Mouse (Mus musculus): ENCODE data around the gene Cdk11b. TPM values are rescaled to one million over a fixed set of nuclear protein-coding genes. Genes with fewer than 3 reads are reported as not detected.
"Not testable (repeated sequence)": the region's sequence is repeated elsewhere in the genome, so short reads cannot be mapped to it uniquely, and the experiment has no call there.

The Cdk11b gene
- polyA plus RNA-seq, 1 experiment from 2014 or later: 84.0 TPM

DNA sequence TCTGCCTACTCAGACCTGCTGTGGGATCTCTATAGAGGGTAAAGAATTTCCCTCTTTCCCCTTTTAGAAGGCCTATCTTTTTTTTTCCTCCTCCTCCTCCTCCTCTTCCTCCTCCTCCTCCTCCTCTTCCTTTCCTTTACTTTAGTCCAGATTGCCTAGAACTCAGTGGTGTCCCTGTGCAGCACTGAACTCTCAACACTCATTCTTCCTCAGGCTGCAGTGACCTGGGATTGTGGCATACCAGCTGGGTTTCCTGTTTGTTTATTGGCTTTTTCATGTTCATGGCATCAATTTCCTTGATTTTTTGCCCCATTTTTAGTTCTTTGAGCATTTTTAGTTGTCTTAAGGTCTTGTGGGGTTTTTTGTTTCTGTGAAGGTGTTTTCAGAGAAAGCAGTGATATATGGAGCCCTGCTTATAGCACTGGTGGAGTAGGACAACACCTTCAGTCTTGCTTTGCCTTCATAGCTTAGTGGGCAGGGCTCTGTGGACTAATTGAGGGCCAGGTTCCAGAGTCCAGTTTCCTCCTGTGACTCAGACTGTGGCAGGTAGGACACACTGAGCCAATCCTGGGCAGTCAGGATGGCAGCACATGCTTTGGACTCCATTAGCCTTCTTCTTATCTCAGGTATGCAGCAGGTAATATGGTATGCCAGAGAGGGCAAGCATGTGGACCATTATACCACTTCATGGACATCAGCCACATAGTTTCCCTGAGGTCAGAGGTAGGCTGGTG lies 11.3 kb downstream of the Cdk11b start:
- H3K4me2 ChIP-seq (ENCODE audit: low read depth, low read length, severe bottlenecking): no peak overlapping the region
- H3K27ac ChIP-seq (ENCODE audit: low read depth, low read length): no peak overlapping the region
- no peak overlapping the region for H3K9ac ChIP-seq (ENCODE audit: low read length)
- no peaks in the 10 kb centered on the region for H3K27me3 ChIP-seq (ENCODE audit: control insufficient read depth, insufficient read depth, low read length)
- H3K9me3 ChIP-seq (ENCODE audit: control insufficient read depth, low read length): no peaks in the 10 kb centered on the region
- H3K4me1 ChIP-seq (replicated peaks; ENCODE audit: control insufficient read depth, insufficient read depth, low read length): no peaks in the 10 kb centered on the region
- peaks cover 14% of the 10 kb centered on the region; the same call in 1 of the 2 replicates for H3K36me3 ChIP-seq (ENCODE audit: control insufficient read depth, insufficient read depth, low read length)
- ATAC-seq (replicated peaks; ENCODE audit: low FRiP score): no peak
- no peak overlapping the region for H3K4me3 ChIP-seq (ENCODE audit: low read depth, low read length)
- DNase-seq (ENCODE audit: low spot score): no peak

DNA sequence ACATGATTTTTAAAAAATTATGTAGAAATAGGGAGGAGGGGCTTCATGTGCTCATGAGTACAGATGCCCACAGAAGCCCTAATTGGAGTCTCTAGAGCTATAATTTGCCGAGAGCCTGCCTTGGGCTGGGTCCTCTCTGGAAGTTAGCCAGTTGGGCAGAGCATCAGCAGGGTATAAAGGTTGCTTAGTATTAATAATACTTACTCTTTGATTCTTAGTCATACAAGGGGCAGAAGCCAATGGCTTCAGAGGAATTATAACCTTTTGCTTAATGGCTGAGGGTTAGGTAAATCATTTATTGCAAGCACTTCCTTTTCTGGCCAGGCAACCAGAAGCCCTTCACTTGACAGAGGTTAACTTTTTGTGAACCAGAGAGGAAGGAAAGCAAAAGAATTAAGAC lies 18.9 kb downstream of the Cdk11b start:
- no peaks in the 10 kb centered on the region for H3K4me1 ChIP-seq (replicated peaks; ENCODE audit: control insufficient read depth, insufficient read depth, low read length)

DNA sequence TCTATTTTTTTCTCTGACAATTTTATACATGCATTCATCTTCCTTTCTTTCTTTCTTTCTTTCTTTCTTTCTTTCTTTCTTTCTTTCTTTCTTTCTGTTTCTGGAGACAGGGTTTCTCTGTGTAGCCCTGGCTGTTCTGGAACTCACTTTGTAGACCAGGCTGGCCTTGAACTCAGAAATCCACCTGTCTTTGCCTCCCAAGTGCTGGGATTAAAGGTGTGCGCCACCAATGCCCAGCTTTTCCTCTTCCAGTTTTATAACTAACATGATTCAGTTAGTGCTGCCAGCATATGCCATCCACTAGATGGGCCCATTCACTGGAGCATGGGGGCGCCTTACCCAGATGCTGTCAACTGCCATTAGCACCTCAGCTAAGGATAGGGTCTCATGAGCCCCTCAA lies 20.7 kb downstream of the Cdk11b start, which contains the start of gene Gm10563:
TSS of gene Gm10563 (minus strand) at position 101 of the 400 bp plus-strand sequence.
- H3K9ac ChIP-seq (ENCODE audit: low read length); H3K27ac ChIP-seq (ENCODE audit: low read depth, low read length); DNase-seq (ENCODE audit: low spot score); H3K4me2 ChIP-seq (ENCODE audit: low read depth, low read length, severe bottlenecking); ATAC-seq (replicated peaks; ENCODE audit: low FRiP score); H3K27me3 ChIP-seq (ENCODE audit: control insufficient read depth, insufficient read depth, low read length); H3K4me1 ChIP-seq (replicated peaks; ENCODE audit: control insufficient read depth, insufficient read depth, low read length); H3K9me3 ChIP-seq (ENCODE audit: control insufficient read depth, low read length); H3K4me3 ChIP-seq (ENCODE audit: low read depth, low read length): not testable (repeated sequence)
- H3K36me3 ChIP-seq (ENCODE audit: control insufficient read depth, insufficient read depth, low read length): peaks cover 18% of the 10 kb centered on the region
- WGBS: 94% methylated on average over 2 of the region's 2 CpGs

More for the DNA sequence above, 18.9 kb downstream of the Cdk11b start:
- 96% methylated on average over 1 of the region's 1 CpGs for WGBS
- ATAC-seq (replicated peaks; ENCODE audit: low FRiP score) (no peak), DNase-seq (ENCODE audit: low spot score) (no peak)
- Histone ChIP-seq H3K4me2 (ENCODE audit: low read depth, low read length, severe bottlenecking) (no peak overlapping the region), H3K9me3 (ENCODE audit: control insufficient read depth, low read length) (no peaks in the 10 kb centered on the region), H3K36me3 (ENCODE audit: control insufficient read depth, insufficient read depth, low read length) (peaks cover 16% of the 10 kb centered on the region), H3K4me3 (ENCODE audit: low read depth, low read length) (no peak overlapping the region), H3K27ac (ENCODE audit: low read depth, low read length) (no peak overlapping the region), H3K27me3 (ENCODE audit: control insufficient read depth, insufficient read depth, low read length) (no peaks in the 10 kb centered on the region), H3K9ac (ENCODE audit: low read length) (no peak overlapping the region)

- Histone ChIP-seq H3K9me3 (ENCODE audit: control insufficient read depth, low read length) (no peaks in the 10 kb centered on the region), H3K27ac (ENCODE audit: low read depth, low read length) (no peak overlapping the region), H3K36me3 (ENCODE audit: control insufficient read depth, insufficient read depth, low read length) (peaks cover 16% of the 10 kb centered on the region), H3K4me3 (ENCODE audit: low read depth, low read length) (no peak overlapping the region), H3K9ac (ENCODE audit: low read length) (no peak overlapping the region), H3K4me2 (ENCODE audit: low read depth, low read length, severe bottlenecking) (no peak overlapping the region), H3K4me1 (replicated peaks; ENCODE audit: control insufficient read depth, insufficient read depth, low read length) (no peaks in the 10 kb centered on the region), H3K27me3 (ENCODE audit: control insufficient read depth, insufficient read depth, low read length) (no peaks in the 10 kb centered on the region)
- WGBS: 94% methylated on average over 5 of the region's 5 CpGs
- DNase-seq (ENCODE audit: low spot score): no peak
- no peak for ATAC-seq (replicated peaks; ENCODE audit: low FRiP score)
These were observed 21.1 kb downstream of the Cdk11b start for GRCm38 (mm10) chr4:155645721-155646120.

- Histone ChIP-seq H3K4me1 (replicated peaks; ENCODE audit: control insufficient read depth, insufficient read depth, low read length) (peaks cover 12% of the 10 kb centered on the region), H3K9ac (ENCODE audit: low read length) (no peak overlapping the region), H3K36me3 (ENCODE audit: control insufficient read depth, insufficient read depth, low read length) (peaks cover 7% of the 10 kb centered on the region), H3K27ac (ENCODE audit: low read depth, low read length) (no peak overlapping the region), H3K4me3 (ENCODE audit: low read depth, low read length) (no peak overlapping the region), H3K9me3 (ENCODE audit: control insufficient read depth, low read length) (no peaks in the 10 kb centered on the region), H3K4me2 (ENCODE audit: low read depth, low read length, severe bottlenecking) (no peak overlapping the region), H3K27me3 (ENCODE audit: control insufficient read depth, insufficient read depth, low read length) (peaks cover 32% of the 10 kb centered on the region)
- ATAC-seq (replicated peaks; ENCODE audit: low FRiP score) (no peak), DNase-seq (ENCODE audit: low spot score) (no peak)
- WGBS: 92% methylated on average over 11 of the region's 11 CpGs
These were observed 24.7 kb downstream of the Cdk11b start for GRCm38 (mm10) chr4:155649355-155649754.

GRCm38 (mm10) chr4:155651553-155652269 lies 27.1 kb downstream of the Cdk11b start:
- H3K27me3 ChIP-seq (ENCODE audit: control insufficient read depth, insufficient read depth, low read length): peaks cover 50% of the 10 kb centered on the region
- peaks cover 7% of the 10 kb centered on the region for H3K36me3 ChIP-seq (ENCODE audit: control insufficient read depth, insufficient read depth, low read length)
- no peak overlapping the region for H3K4me3 ChIP-seq (ENCODE audit: low read depth, low read length)
- 65% methylated on average over 15 of the region's 15 CpGs for WGBS
- H3K9me3 ChIP-seq (ENCODE audit: control insufficient read depth, low read length): no peaks in the 10 kb centered on the region
- ATAC-seq (replicated peaks; ENCODE audit: low FRiP score): no peak
- H3K4me2 ChIP-seq (ENCODE audit: low read depth, low read length, severe bottlenecking): no peak overlapping the region
- no peak for DNase-seq (ENCODE audit: low spot score)
- no peak overlapping the region for H3K27ac ChIP-seq (ENCODE audit: low read depth, low read length)
- peaks cover 18% of the 10 kb centered on the region for H3K4me1 ChIP-seq (replicated peaks; ENCODE audit: control insufficient read depth, insufficient read depth, low read length)
- no peak overlapping the region for H3K9ac ChIP-seq (ENCODE audit: low read length)

DNA sequence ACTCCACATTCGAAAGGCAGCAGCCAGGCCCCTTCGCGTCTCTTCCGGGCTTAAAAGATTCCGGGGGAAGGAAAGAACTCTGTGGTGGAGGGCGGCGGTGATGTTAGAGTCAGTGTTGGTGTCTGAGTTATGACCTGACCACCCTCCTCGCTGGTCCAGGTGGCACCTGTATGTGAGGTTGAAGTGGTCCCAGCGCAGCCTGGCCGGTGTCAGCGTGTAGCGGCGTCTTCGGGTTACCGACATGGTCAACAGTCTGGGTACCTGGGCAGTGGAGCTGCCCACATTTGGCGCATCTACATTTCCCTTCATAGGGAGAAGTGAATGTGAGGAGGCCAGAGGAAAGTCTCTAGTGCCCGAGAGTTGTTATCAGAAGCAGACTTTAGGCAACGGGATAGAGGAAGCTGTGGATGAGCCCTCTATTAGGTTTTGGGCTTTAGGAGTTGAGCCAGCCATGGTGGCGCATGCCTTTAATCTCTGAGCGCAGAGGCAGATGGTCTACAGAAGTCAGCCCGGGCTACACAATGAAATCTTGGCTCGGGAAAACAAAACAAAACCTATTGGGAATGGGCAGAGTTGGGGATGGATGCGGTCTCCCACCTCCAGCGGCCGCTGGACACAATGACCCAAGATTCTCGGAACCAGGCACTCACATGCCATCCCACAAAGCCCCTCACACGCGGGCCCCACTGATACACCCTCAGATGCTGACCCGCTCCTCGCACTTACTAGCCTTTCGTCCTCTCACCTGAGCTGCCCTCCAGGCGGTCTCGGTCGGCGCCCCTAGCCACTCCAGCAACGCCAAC lies 27.8 kb downstream of the Cdk11b start:
- Histone ChIP-seq H3K36me3 (ENCODE audit: control insufficient read depth, insufficient read depth, low read length) (peaks cover 7% of the 10 kb centered on the region), H3K4me2 (ENCODE audit: low read depth, low read length, severe bottlenecking) (peak overlapping the region; percentile 59), H3K27ac (ENCODE audit: low read depth, low read length) (no peak overlapping the region), H3K9me3 (ENCODE audit: control insufficient read depth, low read length) (no peaks in the 10 kb centered on the region), H3K4me1 (replicated peaks; ENCODE audit: control insufficient read depth, insufficient read depth, low read length) (peaks cover 18% of the 10 kb centered on the region), H3K9ac (ENCODE audit: low read length) (peak overlapping the region; percentile 53), H3K27me3 (ENCODE audit: control insufficient read depth, insufficient read depth, low read length) (peaks cover 50% of the 10 kb centered on the region), H3K4me3 (ENCODE audit: low read depth, low read length) (peak overlapping the region; percentile 30)
- 19% methylated on average over 36 of the region's 36 CpGs for WGBS
- ATAC-seq (replicated peaks; ENCODE audit: low FRiP score) (0 out of 2 replicates have a peak, but pooled peaks have one; percentile 1), DNase-seq (ENCODE audit: low spot score) (no peak)

GRCm38 (mm10) chr4:155653086-155653450 lies 28.4 kb downstream of the Cdk11b start, which contains the start of gene Mmp23:
Gene Mmp23 (minus strand): TSS chr4:155653384.
- Histone ChIP-seq H3K4me1 (replicated peaks; ENCODE audit: control insufficient read depth, insufficient read depth, low read length) (peaks cover 18% of the 10 kb centered on the region), H3K9me3 (ENCODE audit: control insufficient read depth, low read length) (no peaks in the 10 kb centered on the region), H3K4me2 (ENCODE audit: low read depth, low read length, severe bottlenecking) (peak within 1 kb of the TSS; percentile 59), H3K9ac (ENCODE audit: low read length) (peak within 1 kb of the TSS; percentile 53), H3K27me3 (ENCODE audit: control insufficient read depth, insufficient read depth, low read length) (peaks cover 50% of the 10 kb centered on the region), H3K27ac (ENCODE audit: low read depth, low read length) (no peak within 1 kb of the TSS), H3K36me3 (ENCODE audit: control insufficient read depth, insufficient read depth, low read length) (peaks cover 7% of the 10 kb centered on the region), H3K4me3 (ENCODE audit: low read depth, low read length) (peak within 1 kb of the TSS; percentile 32)
- peak; percentile 57; the same call in 1 of the 2 replicates for ATAC-seq (replicated peaks; ENCODE audit: low FRiP score)
- WGBS: under 1% methylated on average over 33 of the region's 33 CpGs
- DNase-seq (ENCODE audit: low spot score): peak; percentile 80
